Mouse (Mus musculus): ENCODE data around the gene Reps1.

The Reps1 gene

GRCm38 (mm10) chr10:18139615-18140014 is 84.0 kb downstream of the Reps1 start:
- no peak for DNase-seq (ENCODE audit: low spot score in 2 of 2)

- DNase-seq (ENCODE audit: low spot score in 2 of 2): peak; percentile 16 to 38
Observed at GRCm38 (mm10) chr10:18141389-18141788, 85.7 kb downstream of the Reps1 start.

GRCm38 (mm10) chr10:18142231-18142630 is 86.6 kb downstream of the Reps1 start:
- DNase-seq (ENCODE audit: low spot score in 2 of 2): no peak

- no peak for DNase-seq (ENCODE audit: low spot score in 2 of 2)
Observed at GRCm38 (mm10) chr10:18147224-18147623, 91.6 kb downstream of the Reps1 start.

GRCm38 (mm10) chr10:18162435-18162971 is 106.8 kb downstream of the Reps1 start:
- no peak for DNase-seq (ENCODE audit: low spot score in 2 of 2)
